Mouse (Mus musculus) cerebellum, adult 2 months (tissue): ENCODE results near the gene Zfpm1. TPM values are rescaled to one million over a fixed set of nuclear protein-coding genes. Genes with fewer than 3 reads are reported as not detected.

Source experiments
- DNase-seq, 2 experiments: peaks; one replicate each; pipeline ENCODE4 v3.0.0; 2021
- H3K27ac ChIP-seq: fragments of 200-500 bp; 2 replicates; pipeline ENCODE4 v1.5.1; 2012; ENCODE audit warnings: low read length, control low read depth, inconsistent platforms; ENCODE audit not compliant: insufficient read depth
- H3K27me3 ChIP-seq: fragments of 200-500 bp; 2 replicates; pipeline ENCODE4 v1.6.1; 2012; ENCODE audit warnings: inconsistent platforms, mild to moderate bottlenecking, low read length, moderate library complexity; ENCODE audit not compliant: control insufficient read depth, insufficient read depth
- H3K4me1 ChIP-seq: fragments of 200-500 bp; 2 replicates; pipeline ENCODE4 v1.6.1; 2011; ENCODE audit warnings: low read length; ENCODE audit not compliant: control insufficient read depth, insufficient read depth
- H3K4me3 ChIP-seq: fragments of 200-500 bp; replicated peaks from 2 replicates; pipeline ENCODE3; 2011; ENCODE audit warnings: mild to moderate bottlenecking, low read depth, low read length, control low read depth; ENCODE audit not compliant: insufficient read depth
- CTCF ChIP-seq: fragments of 200-500 bp; IDR thresholded peaks from 2 replicates; pipeline ENCODE4 v1.5.1; 2011; ENCODE audit warnings: low read depth, mild to moderate bottlenecking, control low read depth, low read length, moderate library complexity, borderline replicate concordance; ENCODE audit not compliant: insufficient read depth
- POLR2A ChIP-seq: fragments of 200-500 bp; IDR thresholded peaks from 2 replicates; pipeline ENCODE4 v1.6.1; 2011; ENCODE audit warnings: low read length, control low read depth, borderline replicate concordance; ENCODE audit not compliant: insufficient read depth
- WGBS: fragments of 180-500 bp; shearing (Covaris S2); methylation state at CpG from one replicate; pipeline ENCODE4 v1.1.7; 2018; 5-methylcytosine and 5-hydroxymethylcytosine counted together
- polyA plus RNA-seq: library from polyadenylated mRNA; depleted of rRNA; stranded (reverse); fragments of >200 nt; gene quantifications from 2 replicates; pipeline ENCODE4 v1.2.3, GENCODE M21; 2012

Zfpm1 gene
- polyA plus RNA-seq, 1 experiment: 20.1 TPM

DNA sequence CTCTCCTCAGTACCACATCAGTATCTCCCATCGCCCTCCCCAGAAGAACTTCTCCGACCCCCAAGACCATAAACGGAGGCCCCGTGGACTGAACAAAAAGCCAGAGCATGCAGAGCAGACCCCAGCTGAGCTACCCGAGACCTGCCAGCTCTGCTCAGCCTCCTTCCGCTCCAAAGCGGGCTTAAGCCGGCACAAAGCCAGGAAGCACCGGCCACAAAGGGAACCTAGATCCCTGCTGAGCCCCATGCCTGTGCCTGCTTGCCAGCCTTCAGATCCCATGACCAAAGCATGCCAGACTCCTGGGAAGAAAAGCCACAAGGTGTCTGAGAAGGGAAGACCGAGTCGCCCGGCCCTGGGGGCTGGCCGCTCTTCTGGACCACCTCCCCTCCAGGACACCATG is 15.1 kb upstream of the Zfpm1 start:
- WGBS: 16% methylated on average over 13 of the region's 13 CpGs
- no peak overlapping the region for H3K4me3 ChIP-seq
- no peaks in the 10 kb centered on the region for H3K27me3 ChIP-seq
- H3K4me1 ChIP-seq: peaks cover 46% of the 10 kb centered on the region
- no peak overlapping the region for H3K27ac ChIP-seq
- TF ChIP-seq CTCF: no peak
- TF ChIP-seq POLR2A: no peak
- peak in 1 of 2 experiments; percentile 50 for DNase-seq

DNA sequence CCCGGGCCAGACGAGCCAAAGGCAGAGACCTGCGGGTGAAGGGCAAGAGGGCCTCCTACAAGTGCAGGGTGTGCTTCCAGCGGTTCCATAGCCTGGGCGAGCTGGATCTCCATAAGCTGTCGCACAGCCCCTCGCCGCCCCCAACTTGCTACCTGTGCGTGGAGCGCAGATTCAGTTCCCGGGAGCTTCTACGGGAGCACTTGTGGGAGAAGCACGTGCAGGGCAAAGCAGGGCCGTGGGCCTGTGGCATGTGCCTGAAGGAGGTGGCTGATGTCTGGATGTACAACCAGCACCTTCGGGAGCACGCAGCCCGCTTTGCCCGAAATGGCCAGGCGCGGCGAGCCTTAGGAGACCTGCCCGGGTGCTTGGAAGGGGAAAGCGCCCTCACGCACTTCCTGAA is 13.1 kb upstream of the Zfpm1 start:
- no peak for DNase-seq
- Histone ChIP-seq H3K27ac (no peak overlapping the region), H3K4me1 (peaks cover 39% of the 10 kb centered on the region), H3K4me3 (peak overlapping the region; percentile 52), H3K27me3 (no peaks in the 10 kb centered on the region)
- TF ChIP-seq POLR2A (no peak), CTCF (no peak)
- 82% methylated on average over 24 of the region's 24 CpGs for WGBS

DNA sequence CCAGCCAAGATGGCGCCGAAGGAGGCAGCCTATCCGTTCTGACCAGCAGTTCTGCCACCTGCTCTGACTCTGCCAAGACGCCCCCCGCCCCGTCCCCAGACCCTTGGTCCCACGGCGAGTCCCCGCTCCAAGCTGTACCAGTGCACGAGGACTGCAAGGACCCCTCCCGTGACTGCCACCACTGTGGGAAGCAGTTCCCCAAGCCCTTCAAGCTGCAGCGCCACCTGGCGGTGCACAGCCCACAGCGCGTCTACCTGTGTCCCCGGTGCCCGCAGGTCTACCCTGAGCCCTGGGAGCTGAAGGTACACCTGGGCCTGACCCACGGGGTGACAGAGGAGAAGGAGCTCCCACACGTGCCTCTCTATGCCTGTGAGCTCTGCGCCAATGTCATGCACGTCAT is 12.5 kb upstream of the Zfpm1 start:
- TF ChIP-seq POLR2A (no peak), CTCF (peak; percentile 97)
- Histone ChIP-seq H3K4me3 (peak overlapping the region; percentile 52), H3K27me3 (no peaks in the 10 kb centered on the region), H3K4me1 (peaks cover 34% of the 10 kb centered on the region), H3K27ac (no peak overlapping the region)
- DNase-seq: peak; percentile 80 to 89
- WGBS: 10% methylated on average over 21 of the region's 21 CpGs

DNA sequence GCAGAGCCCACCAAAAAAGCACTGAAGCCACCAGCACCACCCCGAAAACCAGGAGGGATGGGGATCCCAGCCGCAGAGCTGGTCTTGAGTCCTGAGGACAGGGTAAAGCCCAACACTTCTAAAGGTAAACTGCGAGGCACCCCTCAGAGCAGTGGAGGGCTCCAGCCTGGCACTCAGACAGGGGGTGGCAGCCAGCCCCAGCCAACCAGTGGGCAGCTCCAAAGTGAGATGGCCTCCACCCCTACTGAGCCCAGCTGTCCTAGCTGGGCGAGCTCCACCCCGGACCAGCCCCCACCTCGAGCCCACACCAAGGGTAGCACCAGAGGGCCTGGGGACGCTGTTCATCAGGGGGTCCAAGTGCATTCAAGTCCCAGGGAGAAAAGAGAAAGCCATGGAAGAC is 11.4 kb upstream of the Zfpm1 start:
- H3K4me1 ChIP-seq: peaks cover 22% of the 10 kb centered on the region
- no peak overlapping the region for H3K27ac ChIP-seq
- no peaks in the 10 kb centered on the region for H3K27me3 ChIP-seq
- WGBS: 53% methylated on average over 7 of the region's 7 CpGs
- DNase-seq: no peak
- no peak overlapping the region for H3K4me3 ChIP-seq
- no peak for TF ChIP-seq POLR2A

DNA sequence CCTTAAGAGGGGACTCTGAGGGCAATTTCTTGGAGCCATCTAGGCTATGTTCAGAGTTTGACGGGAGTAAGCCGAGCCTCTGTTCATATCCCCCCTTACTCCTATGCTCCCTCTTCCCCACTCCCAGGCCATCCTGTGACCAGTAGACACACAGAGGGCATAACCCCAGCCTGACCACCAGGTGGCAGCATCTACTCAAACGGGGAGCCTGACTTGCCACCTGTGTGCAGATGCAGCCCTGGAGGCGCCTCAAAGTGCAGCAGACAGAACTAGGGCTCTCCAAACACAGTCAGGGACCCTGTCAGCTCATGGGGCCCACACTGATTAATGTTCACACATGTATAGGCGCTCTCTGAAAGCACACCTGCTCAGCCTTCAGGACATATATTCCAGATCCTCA is 8.8 kb upstream of the Zfpm1 start:
- no peaks in the 10 kb centered on the region for H3K27me3 ChIP-seq
- no peak overlapping the region for H3K27ac ChIP-seq
- no peaks in the 10 kb centered on the region for H3K4me1 ChIP-seq
- TF ChIP-seq POLR2A (no peak), CTCF (peak; percentile 99)
- WGBS: 12% methylated on average over 5 of the region's 5 CpGs
- peak; percentile 75 to 82 for DNase-seq
- no peak overlapping the region for H3K4me3 ChIP-seq

DNA sequence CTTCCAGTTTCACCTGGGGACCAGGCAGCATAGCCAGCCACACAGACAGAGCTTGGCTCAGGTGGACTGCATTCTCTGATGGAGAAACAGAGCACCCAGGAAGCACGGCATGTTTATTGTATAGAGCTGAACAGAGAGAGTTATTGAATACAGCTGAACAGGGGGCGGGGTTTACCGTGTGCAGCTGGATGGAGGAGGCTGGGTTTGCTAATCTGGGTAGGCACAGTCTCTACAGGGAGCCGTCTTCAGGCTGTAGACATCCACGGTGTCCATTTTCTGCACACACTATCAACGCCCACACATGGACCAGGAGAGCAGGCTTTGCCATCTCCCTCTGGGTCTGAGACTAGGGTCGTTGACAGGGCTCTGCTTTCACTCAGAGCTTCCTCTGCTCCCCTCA is 8.1 kb upstream of the Zfpm1 start:
- DNase-seq: no peak
- Histone ChIP-seq H3K27me3 (no peaks in the 10 kb centered on the region), H3K27ac (no peak overlapping the region), H3K4me1 (no peaks in the 10 kb centered on the region), H3K4me3 (no peak overlapping the region)
- WGBS: 65% methylated on average over 7 of the region's 7 CpGs
- TF ChIP-seq CTCF (no peak), POLR2A (no peak)

DNA sequence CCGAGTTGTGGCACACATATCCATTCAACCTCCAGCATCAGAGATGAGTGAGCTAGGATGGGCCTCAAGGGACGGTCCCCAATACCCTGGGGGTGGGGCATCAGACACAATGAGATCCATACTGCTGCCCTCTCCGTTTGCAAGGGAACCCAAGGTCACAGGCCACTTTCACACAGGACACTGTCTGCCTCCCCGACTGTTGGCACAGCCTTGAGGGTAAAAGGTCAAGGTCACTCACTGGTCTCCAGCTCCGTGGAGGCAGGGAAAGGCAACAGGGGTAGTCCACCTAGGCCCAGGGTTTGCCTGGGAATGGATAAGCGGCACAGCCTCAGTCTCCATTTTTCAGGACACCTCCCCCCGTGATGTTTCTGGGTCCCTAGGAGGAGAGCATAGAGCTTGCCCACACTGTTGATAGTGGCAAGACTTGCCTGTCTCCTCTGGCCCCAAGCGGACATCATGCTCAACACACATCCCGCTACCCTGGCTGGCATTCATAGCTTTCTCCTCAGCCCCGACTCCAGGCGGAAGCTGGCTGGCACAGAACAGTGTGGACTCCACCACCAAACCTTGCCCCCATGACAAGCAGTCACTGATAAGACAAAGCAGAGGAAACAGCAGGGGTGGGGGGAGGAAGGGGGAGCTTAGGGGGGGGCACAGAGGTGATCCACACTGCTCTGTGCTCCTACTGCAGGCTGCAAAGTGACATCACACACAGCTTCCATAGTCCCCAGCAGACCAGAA is 7.1 kb upstream of the Zfpm1 start:
- no peaks in the 10 kb centered on the region for H3K4me1 ChIP-seq
- DNase-seq: no peak
- H3K27me3 ChIP-seq: no peaks in the 10 kb centered on the region
- H3K27ac ChIP-seq: no peak overlapping the region
- 71% methylated on average over 11 of the region's 11 CpGs for WGBS
- H3K4me3 ChIP-seq: no peak overlapping the region
- TF ChIP-seq CTCF: no peak
- TF ChIP-seq POLR2A: no peak

DNA sequence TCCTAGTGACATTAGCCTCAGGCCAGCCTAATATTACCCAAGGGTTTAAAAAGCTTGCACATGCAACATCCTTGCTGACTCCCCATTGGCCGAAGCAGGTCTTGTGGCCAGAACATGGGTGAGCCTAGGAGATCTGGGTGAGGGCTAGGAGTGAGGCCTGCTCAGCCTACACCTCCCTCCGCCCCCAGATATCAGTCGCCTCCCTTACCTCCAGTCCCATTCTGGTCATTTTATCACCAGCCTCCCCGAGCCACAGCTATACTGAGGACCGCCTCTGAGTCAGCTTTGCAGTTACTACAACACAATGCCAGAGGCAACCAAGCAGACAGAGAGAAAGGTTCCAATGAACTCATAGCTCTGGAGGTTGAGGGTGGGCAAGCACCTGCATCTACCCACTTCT is 5.6 kb upstream of the Zfpm1 start:
- Histone ChIP-seq H3K4me1 (no peaks in the 10 kb centered on the region), H3K27me3 (no peaks in the 10 kb centered on the region), H3K27ac (no peak overlapping the region), H3K4me3 (no peak overlapping the region)
- DNase-seq: no peak
- TF ChIP-seq POLR2A (no peak), CTCF (no peak)
- WGBS: 95% methylated on average over 5 of the region's 5 CpGs
